Mouse (Mus musculus) spleen, adult 2 months (tissue): ENCODE results near the gene Ino80e.

ENCODE experiments used
- CTCF ChIP-seq: fragments of 200-500 bp; IDR thresholded peaks from 2 replicates; pipeline ENCODE4 v1.5.1; 2011; ENCODE audit warnings: mild to moderate bottlenecking, inconsistent platforms; ENCODE audit not compliant: insufficient read depth, insufficient read length, insufficient replicate concordance; ENCODE audit errors: extremely low read depth
- POLR2A ChIP-seq: fragments of 200-500 bp; IDR thresholded peaks from 2 replicates; pipeline ENCODE4 v1.6.1; 2011; ENCODE audit warnings: low read depth, low read length, inconsistent platforms

GRCm38 (mm10) chr7:126821835-126822511, 40.2 kb downstream of the Ino80e start:
- TF ChIP-seq POLR2A (no peak), CTCF (peak; percentile 90; the same call in 1 of the 2 replicates)
